In the genomic region with DNA sequence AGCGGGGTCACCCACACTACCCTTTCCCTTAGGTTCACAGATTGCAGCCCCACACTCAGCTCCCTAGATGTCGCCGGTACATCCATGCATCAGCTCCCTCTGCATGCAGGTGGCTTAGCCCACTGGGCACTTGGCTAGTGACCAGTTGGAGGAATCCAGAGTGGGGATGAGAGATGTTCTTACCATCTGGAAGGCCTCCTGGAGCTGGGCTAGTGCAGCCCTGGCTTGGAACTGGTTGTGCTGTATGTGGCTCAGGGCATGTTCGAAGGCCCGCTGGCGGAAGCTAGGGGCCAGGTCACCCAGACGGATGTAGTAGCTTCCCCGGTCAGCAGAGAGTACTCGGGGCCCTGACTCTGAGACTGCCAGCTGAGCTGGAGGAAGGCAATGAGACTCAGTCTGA, we compare ENCODE assay signal across 32 mouse cellular contexts. TPM values are rescaled to one million over a fixed set of nuclear protein-coding genes. Genes with fewer than 3 reads are reported as not detected.
DNase-seq lines count a peak whose midpoint lies in the region; ATAC-seq and TF ChIP-seq lines count a peak whose summit lies in the region.
"Had no signal": no experiment of that assay in that cellular context is flagged by ENCODE, and none has a peak within 500 bp of the region (broad histone marks: within the 10 kb centered on the region; RNA-seq: fewer than 3 reads in every experiment).

No protein-coding gene starts in this region.

- H3K9ac ChIP-seq in liver, postnatal 0 days (replicated peaks), result no peak overlapping the region
- no peak overlapping the region for H3K9ac ChIP-seq in liver, embryonic 11.5 days (ENCODE audit: low read depth, low read length)
- no peak overlapping the region for H3K9ac ChIP-seq in midbrain, embryonic 13.5 days (replicated peaks)
- H3K9ac ChIP-seq: embryonic facial prominence, embryonic 13.5 days; forebrain, embryonic 12.5 days; forebrain, embryonic 15.5 days; hindbrain, embryonic 14.5 days had no signal

- no peaks in the 10 kb centered on the region for H3K4me1 ChIP-seq in liver, postnatal 0 days (ENCODE audit: insufficient read depth)
- no peaks in the 10 kb centered on the region for H3K4me1 ChIP-seq in liver, embryonic 11.5 days (replicated peaks; ENCODE audit: control insufficient read depth, insufficient read depth, low read length)
- no peaks in the 10 kb centered on the region for H3K4me1 ChIP-seq in midbrain, embryonic 13.5 days (replicated peaks)
- H3K4me1 ChIP-seq in midbrain, embryonic 10.5 days, result no peaks in the 10 kb centered on the region
- H3K4me1 ChIP-seq: embryonic facial prominence, embryonic 10.5 days; embryonic facial prominence, embryonic 13.5 days; forebrain, embryonic 12.5 days; forebrain, embryonic 15.5 days had no signal

- H3K27me3 ChIP-seq in liver, postnatal 0 days (ENCODE audit: insufficient read depth, low read length), result no peaks in the 10 kb centered on the region
- H3K27me3 ChIP-seq in liver, embryonic 11.5 days (replicated peaks; ENCODE audit: control insufficient read depth, insufficient read depth, low read length), result no peaks in the 10 kb centered on the region
- no peaks in the 10 kb centered on the region for H3K27me3 ChIP-seq in midbrain, embryonic 13.5 days
- no peaks in the 10 kb centered on the region for H3K27me3 ChIP-seq in midbrain, embryonic 10.5 days (ENCODE audit: low read depth, poor library complexity, severe bottlenecking)
- H3K27me3 ChIP-seq: CH12.LX; embryonic facial prominence, embryonic 13.5 days; forebrain, embryonic 12.5 days; forebrain, embryonic 15.5 days had no signal

- H3K27ac ChIP-seq in liver, postnatal 0 days (ENCODE audit: low read depth), result no peak overlapping the region
- no peak overlapping the region for H3K27ac ChIP-seq in liver, embryonic 11.5 days (ENCODE audit: low read depth, low read length)
- H3K27ac ChIP-seq in midbrain, embryonic 13.5 days, result no peak overlapping the region
- H3K27ac ChIP-seq in midbrain, embryonic 10.5 days (replicated peaks), result no peak overlapping the region
- H3K27ac ChIP-seq: embryonic facial prominence, embryonic 10.5 days; embryonic facial prominence, embryonic 13.5 days; forebrain, embryonic 12.5 days; forebrain, embryonic 15.5 days; hindbrain, embryonic 14.5 days; hindbrain, postnatal 0 days had no signal

- no peaks in the 10 kb centered on the region for H3K9me3 ChIP-seq in liver, postnatal 0 days (ENCODE audit: low read length)
- no peaks in the 10 kb centered on the region for H3K9me3 ChIP-seq in liver, embryonic 11.5 days (ENCODE audit: control insufficient read depth, low read length)
- H3K9me3 ChIP-seq in midbrain, embryonic 13.5 days, result no peaks in the 10 kb centered on the region
- no peaks in the 10 kb centered on the region for H3K9me3 ChIP-seq in midbrain, embryonic 10.5 days (replicated peaks)
- H3K9me3 ChIP-seq: embryonic facial prominence, embryonic 10.5 days; embryonic facial prominence, embryonic 13.5 days; forebrain, embryonic 12.5 days; forebrain, embryonic 15.5 days; G1E had no signal

- 93% methylated on average over 9 of the region's 9 CpGs for WGBS in liver, postnatal 0 days (ENCODE audit: insufficient replicate concordance)
- WGBS in liver, embryonic 11.5 days, result 93% methylated on average over 9 of the region's 9 CpGs
- WGBS in midbrain, embryonic 13.5 days, result 95% methylated on average over 9 of the region's 9 CpGs
- WGBS in midbrain, embryonic 10.5 days, result 94% methylated on average over 9 of the region's 9 CpGs

- H3K36me3 ChIP-seq in liver, postnatal 0 days (replicated peaks; ENCODE audit: insufficient read depth, low read length), result peaks cover 33% of the 10 kb centered on the region
- peaks cover 37% of the 10 kb centered on the region for H3K36me3 ChIP-seq in liver, embryonic 11.5 days (ENCODE audit: control insufficient read depth, insufficient read depth, low read length)
- peaks cover 65% of the 10 kb centered on the region for H3K36me3 ChIP-seq in midbrain, embryonic 13.5 days
- H3K36me3 ChIP-seq in midbrain, embryonic 10.5 days, result peaks cover 62% of the 10 kb centered on the region

- TF ChIP-seq EP300 in liver, postnatal 0 days (IDR thresholded peaks at IDR 0.05; ENCODE audit: low read depth), result no peak

- no peak for ATAC-seq in liver, postnatal 0 days
- no peak for ATAC-seq in liver, embryonic 11.5 days (replicated peaks; ENCODE audit: low FRiP score)
- 0 out of 2 replicates have a peak, but pooled peaks have one; percentile 4 for ATAC-seq in midbrain, embryonic 13.5 days
- ATAC-seq: forebrain, embryonic 15.5 days; hindbrain, postnatal 0 days; inflammation-experienced regulatory T-cells, adult 6 months; intestine, embryonic 16.5 days had no signal

- H3K4me2 ChIP-seq in liver, postnatal 0 days (ENCODE audit: low read depth, low read length), result no peak overlapping the region
- no peak overlapping the region for H3K4me2 ChIP-seq in liver, embryonic 11.5 days
- no peak overlapping the region for H3K4me2 ChIP-seq in midbrain, embryonic 13.5 days (replicated peaks)
- H3K4me2 ChIP-seq: embryonic facial prominence, embryonic 13.5 days; forebrain, embryonic 12.5 days; forebrain, embryonic 15.5 days; heart, embryonic 11.5 days; hindbrain, embryonic 14.5 days had no signal

- no peak overlapping the region for H3K4me3 ChIP-seq in liver, postnatal 0 days (ENCODE audit: low read depth, low read length)
- no peak overlapping the region for H3K4me3 ChIP-seq in liver, embryonic 11.5 days (ENCODE audit: low read depth, low read length)
- H3K4me3 ChIP-seq in midbrain, embryonic 13.5 days (replicated peaks), result no peak overlapping the region
- H3K4me3 ChIP-seq in midbrain, embryonic 10.5 days, result no peak overlapping the region
- H3K4me3 ChIP-seq: embryonic facial prominence, embryonic 10.5 days; embryonic facial prominence, embryonic 13.5 days; erythroblast, embryonic 14.5 days; forebrain, embryonic 12.5 days; forebrain, embryonic 15.5 days had no signal

- peak; percentile 23 for DNase-seq in adrenal gland, postnatal 14 days
- no peak for DNase-seq in adrenal gland, postnatal 36 days
- DNase-seq in heart, adult 11 months, result peak; percentile 94
- no peak for DNase-seq in heart, adult 8-10 months (ENCODE audit: low spot score)
- peak; percentile 13 for DNase-seq in liver, postnatal 0 days
- DNase-seq in liver, embryonic 11.5 days (ENCODE audit: low spot score), result no peak
- no peak for DNase-seq in midbrain, embryonic 10.5 days (ENCODE audit: low spot score)
- DNase-seq: adrenal gland, adult 8-10 months; B cell, adult 2 months; cerebellum, adult 11-12 months; cerebellum, adult 8-10 months; cerebellum, postnatal 10 days; cerebellum, postnatal 36 days; embryo, embryonic 11 days; gastrocnemius, postnatal 10 days; heart, postnatal 36 days; kidney, adult 18-20 months had no signal

- no peak for TF ChIP-seq CTCF in liver, postnatal 0 days (IDR thresholded peaks at IDR 0.05; ENCODE audit: low read depth)

RNA-seq across cellular contexts. Expression of a gene that starts 6.7 kb away (rescaled TPM):
- total RNA-seq in adrenal gland, postnatal 14 days (2021), result 76.6 and 87.5 TPM in 2 replicates
- total RNA-seq in adrenal gland, postnatal 36 days (2021), result 10 to 100 TPM; 75.1 to 86.5 TPM
- total RNA-seq in heart, adult 8-10 months (2022), result 100 to 1,000 TPM; 140 to 200 (median 164) TPM
- 0.12 and 0.24 TPM in 2 replicates for polyA plus RNA-seq in liver, postnatal 0 days (2015; fragmentation: Nextera tagmentation; extraction: Ambion mirVana)
- 0.14 TPM in 1 of 2 replicates, not detected in the other for polyA plus RNA-seq in liver, embryonic 11.5 days (2014; fragmentation: Nextera tagmentation; extraction: Ambion mirVana)
- 0.04 and 0.11 TPM in 2 replicates for polyA plus RNA-seq in midbrain, embryonic 13.5 days (2015; fragmentation: Nextera tagmentation; extraction: Ambion mirVana)
- polyA plus RNA-seq in midbrain, embryonic 10.5 days (2016; fragmentation: Nextera tagmentation; extraction: Ambion mirVana), result 0.04 and 0.11 TPM in 2 replicates
- total RNA-seq: granulocyte monocyte progenitor cell, adult 5-6 weeks had no signal
- polyA plus RNA-seq: erythroblast, embryonic 14.5 days; G1E had no signal

RNA-seq across cellular contexts. Expression of a gene that starts 14.5 kb away (rescaled TPM):
- 91.4 and 109 TPM in 2 replicates for total RNA-seq in adrenal gland, postnatal 14 days (2021)
- total RNA-seq in adrenal gland, postnatal 36 days (2021), result 10 to 100 TPM; 36.7 to 62.1 TPM
- total RNA-seq in heart, adult 8-10 months (2022), result 100 to 1,000 TPM; 110 to 160 (median 150) TPM
- 57.3 and 58.4 TPM in 2 replicates for polyA plus RNA-seq in liver, postnatal 0 days (2015; fragmentation: Nextera tagmentation; extraction: Ambion mirVana)
- polyA plus RNA-seq in liver, embryonic 11.5 days (2014; fragmentation: Nextera tagmentation; extraction: Ambion mirVana), result 0.43 and 0.68 TPM in 2 replicates
- 0.43 and 0.55 TPM in 2 replicates for polyA plus RNA-seq in midbrain, embryonic 13.5 days (2015; fragmentation: Nextera tagmentation; extraction: Ambion mirVana)
- polyA plus RNA-seq in midbrain, embryonic 10.5 days (2016; fragmentation: Nextera tagmentation; extraction: Ambion mirVana), result 0.11 and 0.21 TPM in 2 replicates
- total RNA-seq: CH12.LX; G1E; granulocyte monocyte progenitor cell, adult 5-6 weeks had no signal
- polyA plus RNA-seq: erythroblast, embryonic 14.5 days; forebrain, embryonic 12.5 days; G1E had no signal

RNA-seq across cellular contexts. Expression of a gene that starts 18.9 kb away (rescaled TPM):
- 58.3 and 63.2 TPM in 2 replicates for total RNA-seq in adrenal gland, postnatal 14 days (2021)
- total RNA-seq in adrenal gland, postnatal 36 days (2021), result 10 to 100 TPM; 15.5 to 31.3 TPM
- total RNA-seq in heart, adult 8-10 months (2022), result 10 to 100 TPM; 47.5 to 68.7 (median 60.4) TPM
- polyA plus RNA-seq in liver, postnatal 0 days (2015; fragmentation: Nextera tagmentation; extraction: Ambion mirVana), result 256 and 269 TPM in 2 replicates
- polyA plus RNA-seq in liver, embryonic 11.5 days (2014; fragmentation: Nextera tagmentation; extraction: Ambion mirVana), result 0.23 and 0.34 TPM in 2 replicates
- 0.15 TPM in 1 of 2 replicates, not detected in the other for polyA plus RNA-seq in midbrain, embryonic 13.5 days (2015; fragmentation: Nextera tagmentation; extraction: Ambion mirVana)
- not detected in 2 replicates for polyA plus RNA-seq in midbrain, embryonic 10.5 days (2016; fragmentation: Nextera tagmentation; extraction: Ambion mirVana)
- total RNA-seq: CH12.LX, G1E had no signal
- polyA plus RNA-seq: G1E; heart, embryonic 11.5 days; hindbrain, embryonic 11.5 days; inflammation-experienced regulatory T-cells, adult 6 months had no signal

RNA-seq across cellular contexts. Expression of a gene that starts 23.5 kb away (rescaled TPM):
- total RNA-seq in adrenal gland, postnatal 14 days (2021), result 52.5 and 60.1 TPM in 2 replicates
- 10 to 100 TPM; 59.9 to 62.0 TPM for total RNA-seq in adrenal gland, postnatal 36 days (2021)
- 10 to 100 TPM; 30.6 to 41.4 (median 35.2) TPM for total RNA-seq in heart, adult 8-10 months (2022)
- polyA plus RNA-seq in liver, postnatal 0 days (2015; fragmentation: Nextera tagmentation; extraction: Ambion mirVana), result 24.8 and 27.7 TPM in 2 replicates
- 111 and 119 TPM in 2 replicates for polyA plus RNA-seq in liver, embryonic 11.5 days (2014; fragmentation: Nextera tagmentation; extraction: Ambion mirVana)
- polyA plus RNA-seq in midbrain, embryonic 13.5 days (2015; fragmentation: Nextera tagmentation; extraction: Ambion mirVana), result 156 and 159 TPM in 2 replicates
- polyA plus RNA-seq in midbrain, embryonic 10.5 days (2016; fragmentation: Nextera tagmentation; extraction: Ambion mirVana), result 188 and 191 TPM in 2 replicates

RNA-seq across cellular contexts. Expression of a gene that starts 28.1 kb away (rescaled TPM):
- total RNA-seq in adrenal gland, postnatal 14 days (2021), result 65.6 and 79.5 TPM in 2 replicates
- total RNA-seq in adrenal gland, postnatal 36 days (2021), result 10 to 100 TPM; 73.3 to 86.1 TPM
- total RNA-seq in heart, adult 8-10 months (2022), result 10 to 100 TPM; 50.4 to 64.4 (median 55.4) TPM
- polyA plus RNA-seq in liver, postnatal 0 days (2015; fragmentation: Nextera tagmentation; extraction: Ambion mirVana), result 19.1 and 20.5 TPM in 2 replicates
- 23.1 and 25.7 TPM in 2 replicates for polyA plus RNA-seq in liver, embryonic 11.5 days (2014; fragmentation: Nextera tagmentation; extraction: Ambion mirVana)
- polyA plus RNA-seq in midbrain, embryonic 13.5 days (2015; fragmentation: Nextera tagmentation; extraction: Ambion mirVana), result 73.7 and 78.6 TPM in 2 replicates
- polyA plus RNA-seq in midbrain, embryonic 10.5 days (2016; fragmentation: Nextera tagmentation; extraction: Ambion mirVana), result 35.7 and 41.2 TPM in 2 replicates

Comparison
In these comparisons a context has a peak if more than half of its experiments do, and no peak if none do; other contexts are left out.
1. DNase-seq: peak in adrenal gland, postnatal 14 days (single experiment), heart, adult 11 months (single experiment) and liver, postnatal 0 days (single experiment); none in adrenal gland, postnatal 36 days (0 of 2), heart, adult 8-10 months (single experiment), liver, embryonic 11.5 days (single experiment) and midbrain, embryonic 10.5 days (single experiment).
2. RNA of a gene that starts 14.5 kb away (polyA plus RNA-seq): 57.3 to 58.4 TPM in liver, postnatal 0 days; 0.43 to 0.55 TPM in midbrain, embryonic 13.5 days, 0.43 to 0.68 TPM in liver, embryonic 11.5 days and 0.11 to 0.21 TPM in midbrain, embryonic 10.5 days; every median in the first group is over 10 times any median in the second.
3. RNA of a gene that starts 18.9 kb away (polyA plus RNA-seq): 256 to 269 TPM in liver, postnatal 0 days; 0.23 to 0.34 TPM in liver, embryonic 11.5 days, 0.15 TPM in midbrain, embryonic 13.5 days and not detected in midbrain, embryonic 10.5 days; every median in the first group is over 100 times any median in the second.